Mouse (Mus musculus) liver, adult 2 months (tissue): ENCODE results near the gene Dusp16. TPM values are rescaled to one million over a fixed set of nuclear protein-coding genes. Genes with fewer than 3 reads are reported as not detected.

Experiments used
- DNase-seq: peaks from one replicate; pipeline ENCODE4 v3.0.0-alpha.2; 2011; ENCODE audit warnings: low read depth, low spot score; ENCODE audit errors: extremely low read depth
- H3K27ac ChIP-seq: fragments of 200-500 bp; replicated peaks from 2 replicates; pipeline ENCODE4 v1.5.1; 2012; ENCODE audit warnings: low read depth, mild to moderate bottlenecking, control low read depth, inconsistent platforms, low read length; ENCODE audit not compliant: insufficient read depth
- H3K27me3 ChIP-seq: fragments of 200-500 bp; 2 replicates; pipeline ENCODE4 v1.6.1; 2012; ENCODE audit warnings: mild to moderate bottlenecking, moderate library complexity, low read length, inconsistent platforms; ENCODE audit not compliant: control insufficient read depth, insufficient read depth
- H3K36me3 ChIP-seq: fragments of 200-500 bp; 2 replicates; pipeline ENCODE4 v1.6.1; 2012; ENCODE audit warnings: low read length, inconsistent platforms; ENCODE audit not compliant: control insufficient read depth, insufficient read depth
- H3K4me1 ChIP-seq: fragments of 200-500 bp; 2 replicates; pipeline ENCODE4 v1.6.1; 2011; ENCODE audit warnings: low read length; ENCODE audit not compliant: control insufficient read depth, insufficient read depth
- H3K4me3 ChIP-seq: fragments of 200-500 bp; 2 replicates; pipeline ENCODE4 v1.5.1; 2011; ENCODE audit warnings: low read depth, mild to moderate bottlenecking, control low read depth, low read length, moderate library complexity; ENCODE audit not compliant: insufficient read depth
- H3K79me2 ChIP-seq: fragments of 200-500 bp; 2 replicates; pipeline ENCODE4 v1.6.1; 2012; ENCODE audit warnings: inconsistent platforms, mild to moderate bottlenecking, low read length, moderate library complexity; ENCODE audit not compliant: control insufficient read depth, insufficient read depth
- H3K9ac ChIP-seq: fragments of 200-500 bp; 2 replicates; pipeline ENCODE4 v1.6.1; 2012; ENCODE audit warnings: low read depth, mild to moderate bottlenecking, control low read depth, inconsistent platforms, low read length
- CTCF ChIP-seq: fragments of 200-500 bp; IDR thresholded peaks from 2 replicates; pipeline ENCODE4 v1.5.1; 2011; ENCODE audit warnings: low read depth, low read length, control low read depth
- POLR2A ChIP-seq: fragments of 200-500 bp; IDR thresholded peaks from 2 replicates; pipeline ENCODE4 v1.6.1; 2011; ENCODE audit warnings: low read length, control low read depth; ENCODE audit not compliant: insufficient read depth; ENCODE audit errors: extremely low read depth
- whole genome bisulfite sequencing: fragments of 180-500 bp; shearing (Covaris S2); methylation state at CpG from one replicate; pipeline ENCODE4 v1.1.7; 2018; 5-methylcytosine and 5-hydroxymethylcytosine counted together
- polyA plus RNA-seq: library from polyadenylated mRNA; depleted of rRNA; stranded (reverse); fragments of >200 nt; gene quantifications from 2 replicates; pipeline ENCODE4 v1.2.3, GENCODE M21; 2012
- total RNA-seq: library from RNA; depleted of rRNA; stranded (reverse); fragments of >200 nt; gene quantifications from 2 replicates; pipeline ENCODE4 v1.2.3, GENCODE M21; 2014

The Dusp16 gene
- total and polyA plus RNA-seq, 2 experiments: 19.7 to 20.0 TPM

GRCm38 (mm10) chr6:134725406-134725805, 67.0 kb downstream of the Dusp16 start:
- Histone ChIP-seq H3K27ac (peak overlapping the region; percentile 84), H3K9ac (no peak overlapping the region)

GRCm38 (mm10) chr6:134723833-134724553, 68.4 kb downstream of the Dusp16 start:
- WGBS: 27% methylated on average over 9 of the region's 9 CpGs

More at GRCm38 (mm10) chr6:134725406-134725805, 67.0 kb downstream of the Dusp16 start:
- TF ChIP-seq CTCF (no peak), POLR2A (no peak)
- Histone ChIP-seq H3K36me3 (peaks cover 2% of the 10 kb centered on the region; the same call in 1 of the 2 replicates), H3K4me1 (peaks cover 25% of the 10 kb centered on the region), H3K4me3 (no peak overlapping the region), H3K27me3 (no peaks in the 10 kb centered on the region), H3K79me2 (peaks cover 10% of the 10 kb centered on the region; the same call in 1 of the 2 replicates)
- peak; percentile 91 for DNase-seq

GRCm38 (mm10) chr6:134723326-134723725, 69.1 kb downstream of the Dusp16 start:
- Histone ChIP-seq H3K27ac (peak overlapping the region; percentile 73), H3K9ac (peak overlapping the region; percentile 25; the same call in 1 of the 2 replicates), H3K27me3 (no peaks in the 10 kb centered on the region), H3K36me3 (peaks cover 14% of the 10 kb centered on the region; the same call in 1 of the 2 replicates), H3K79me2 (peaks cover 3% of the 10 kb centered on the region; the same call in 1 of the 2 replicates), H3K4me3 (no peak overlapping the region), H3K4me1 (peaks cover 23% of the 10 kb centered on the region)
- WGBS: 89% methylated on average over 7 of the region's 7 CpGs
- no peak for DNase-seq
- TF ChIP-seq CTCF: no peak
- TF ChIP-seq POLR2A: no peak

More at GRCm38 (mm10) chr6:134723833-134724553, 68.4 kb downstream of the Dusp16 start:
- DNase-seq: peak; percentile 99
- H3K79me2 ChIP-seq: peaks cover 4% of the 10 kb centered on the region; the same call in 1 of the 2 replicates
- H3K27me3 ChIP-seq: no peaks in the 10 kb centered on the region
- H3K4me3 ChIP-seq: no peak overlapping the region
- peaks cover 14% of the 10 kb centered on the region; the same call in 1 of the 2 replicates for H3K36me3 ChIP-seq
- TF ChIP-seq CTCF (no peak), POLR2A (no peak)
- H3K4me1 ChIP-seq: peaks cover 23% of the 10 kb centered on the region
- peak overlapping the region; percentile 73 for H3K27ac ChIP-seq
- H3K9ac ChIP-seq: peak overlapping the region; percentile 33; the same call in 1 of the 2 replicates

GRCm38 (mm10) chr6:134722906-134723305, 69.5 kb downstream of the Dusp16 start:
- Histone ChIP-seq H3K36me3 (peaks cover 14% of the 10 kb centered on the region; the same call in 1 of the 2 replicates), H3K4me3 (no peak overlapping the region), H3K79me2 (no peaks in the 10 kb centered on the region), H3K9ac (no peak overlapping the region), H3K27me3 (no peaks in the 10 kb centered on the region), H3K4me1 (peaks cover 23% of the 10 kb centered on the region), H3K27ac (peak overlapping the region; percentile 73)
- no peak for TF ChIP-seq POLR2A
- TF ChIP-seq CTCF: no peak
- DNase-seq: peak; percentile 67
- 84% methylated on average over 8 of the region's 8 CpGs for WGBS

- DNase-seq: no peak
- WGBS: 98% methylated on average over 6 of the region's 6 CpGs
- H3K27ac ChIP-seq: no peak overlapping the region
- peaks cover 23% of the 10 kb centered on the region for H3K4me1 ChIP-seq
- H3K9ac ChIP-seq: no peak overlapping the region
- H3K79me2 ChIP-seq: no peaks in the 10 kb centered on the region
- H3K36me3 ChIP-seq: peaks cover 16% of the 10 kb centered on the region
- TF ChIP-seq CTCF: no peak
- no peak for TF ChIP-seq POLR2A
- H3K4me3 ChIP-seq: no peak overlapping the region
- no peaks in the 10 kb centered on the region for H3K27me3 ChIP-seq
Measured at GRCm38 (mm10) chr6:134721729-134722269, 70.6 kb downstream of the Dusp16 start.
